Mouse (Mus musculus): ENCODE data around the gene Foxd2. TPM values are rescaled to one million over a fixed set of nuclear protein-coding genes. Genes with fewer than 3 reads are reported as not detected.
A peak's percentile ranks its signal among the peaks of the same experiment; 100 is the strongest.

Foxd2 gene
- total RNA-seq, 2 experiments from 2014 or later = 0.42 to 0.72 TPM

DNA sequence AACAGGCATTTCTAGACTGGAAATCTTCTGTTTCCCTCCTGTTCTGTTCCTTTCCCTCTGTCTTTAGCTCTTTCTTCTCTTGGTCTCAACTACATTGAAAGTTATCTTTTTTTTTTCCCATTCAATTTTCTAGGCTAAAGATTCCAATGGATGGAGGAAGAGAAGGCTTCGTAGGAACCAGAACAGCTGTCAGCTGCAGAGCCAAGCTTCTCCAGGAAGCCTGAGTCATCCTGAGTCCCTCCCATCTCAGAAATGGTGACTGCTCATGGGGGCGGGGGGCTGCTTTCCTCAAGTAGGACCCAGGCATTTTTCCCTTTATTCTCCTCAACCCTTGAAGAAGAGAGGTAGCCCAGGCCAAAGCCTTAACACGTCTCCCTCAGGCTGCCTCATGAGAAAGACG is 7.4 kb upstream of the Foxd2 start:
- DNase-seq = no peak
- intact Hi-C loops (cut with DNase I; ENCODE audit: low total_unique reads) = loop anchor here (2.0 kb wide), 1 partner anchor 31 kb away; no protein-coding TSS in a partner anchor

DNA sequence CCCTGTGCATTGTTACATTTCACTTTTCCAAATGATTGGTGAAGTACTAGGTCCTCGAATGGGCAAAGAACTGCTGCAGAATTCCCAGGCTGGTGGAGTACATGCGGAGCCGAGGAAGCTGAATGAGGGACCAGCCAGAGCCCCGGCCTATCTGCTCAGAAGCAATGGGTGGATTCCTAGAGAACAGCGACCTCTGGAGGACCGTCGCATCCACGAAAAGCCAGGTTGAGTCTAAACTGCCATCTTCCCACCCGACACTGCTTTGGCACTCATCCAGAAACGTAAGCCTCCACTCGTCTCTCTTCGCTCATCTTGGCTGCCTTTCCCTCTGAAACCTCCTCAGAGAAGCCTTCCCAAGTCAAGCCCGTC is 4.9 kb upstream of the Foxd2 start:
- intact Hi-C loops (cut with DNase I; ENCODE audit: low total_unique reads) = no loop called here
- peak; percentile 51 for DNase-seq

DNA sequence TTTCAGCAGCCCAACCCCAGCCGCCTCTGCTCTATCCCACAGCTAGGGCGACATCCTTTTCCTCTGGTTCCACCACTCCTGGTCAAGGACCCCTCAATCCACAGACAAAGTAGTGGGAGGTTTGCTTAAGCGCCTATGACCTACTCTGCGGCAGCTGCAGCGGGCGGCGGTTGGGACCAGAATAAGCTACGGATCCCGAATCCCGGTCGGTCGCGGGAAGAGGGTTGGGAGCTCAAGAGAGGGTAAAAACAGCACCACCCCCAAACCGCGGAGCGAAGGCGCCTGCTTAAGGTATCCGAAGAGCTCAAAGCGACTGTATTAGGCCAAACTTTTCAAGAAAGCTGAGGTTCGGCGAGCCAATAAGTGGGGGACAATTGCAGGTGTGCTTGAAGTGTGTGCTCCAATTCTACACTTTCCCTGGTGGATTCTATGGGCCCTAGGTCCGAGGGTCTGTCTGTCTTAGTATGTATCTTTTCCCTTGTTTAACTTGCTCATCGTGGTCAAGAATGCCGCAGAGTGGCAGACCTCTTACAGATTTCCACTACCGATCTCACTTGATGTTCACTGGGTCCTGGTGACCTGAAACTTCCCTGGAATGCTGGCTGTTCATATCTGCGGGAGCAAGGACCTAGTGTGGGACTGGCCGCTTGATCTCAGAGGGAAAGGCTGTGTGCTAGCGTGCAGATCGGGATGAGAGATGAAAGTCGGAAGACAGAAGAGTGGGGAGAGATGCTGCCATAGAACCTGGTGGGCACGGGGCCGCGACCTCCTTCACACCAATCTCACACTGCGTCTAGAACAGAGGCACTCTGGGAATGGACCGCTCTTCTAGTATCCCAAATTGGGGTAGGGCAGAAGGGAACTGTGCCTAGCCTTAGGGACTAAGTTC is 4.3 kb upstream of the Foxd2 start:
- intact Hi-C loops (cut with DNase I; ENCODE audit: low total_unique reads) = no loop called here
- no peak for DNase-seq

DNA sequence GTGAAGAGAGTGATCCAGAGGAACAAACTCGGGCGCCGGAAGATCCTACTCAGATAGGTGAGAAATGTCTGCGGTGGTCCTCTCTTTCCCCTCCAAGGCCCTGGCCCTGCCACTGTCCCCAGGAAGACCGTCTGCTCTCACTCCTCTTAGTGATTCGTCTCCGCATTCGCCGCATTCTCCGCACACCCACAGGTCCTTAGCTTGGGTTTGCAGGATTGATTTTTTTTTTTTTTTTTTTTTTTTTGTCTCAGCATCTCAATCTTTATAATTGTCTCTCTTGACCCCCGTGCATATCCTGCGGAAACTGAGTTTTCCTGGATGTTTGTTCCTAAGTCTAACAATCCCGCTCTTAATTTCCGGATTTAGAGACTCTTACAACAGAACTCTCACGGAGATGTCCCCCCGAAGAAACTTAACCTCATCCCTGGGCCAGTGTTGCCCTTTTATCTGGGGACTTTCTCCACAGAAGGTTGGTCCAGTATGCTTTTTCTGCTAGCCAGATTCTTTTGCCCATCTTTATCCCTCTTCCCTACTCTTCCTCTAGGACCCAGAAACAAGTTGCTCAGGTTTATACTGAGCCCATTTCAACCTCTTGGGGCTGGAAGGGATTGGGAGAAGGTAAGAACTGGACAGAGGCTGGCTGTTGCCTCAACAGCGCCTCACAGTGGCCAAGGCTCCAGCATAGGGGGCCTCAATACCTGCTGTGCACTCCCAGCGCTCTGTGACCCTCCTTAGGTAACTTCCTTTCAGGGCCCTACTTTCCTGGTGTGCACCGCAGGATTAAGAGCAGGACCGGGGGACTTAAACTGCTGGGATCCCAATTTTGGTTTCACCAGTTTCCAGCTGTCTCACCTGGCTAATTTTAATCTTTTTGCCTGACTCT is 1.2 kb upstream of the Foxd2 start:
- intact Hi-C loops (cut with DNase I; ENCODE audit: low total_unique reads) = loop anchor here (5.0 kb wide), 1 partner anchor 243 kb away; no protein-coding TSS in a partner anchor
- DNase-seq = peak; percentile 22

DNA sequence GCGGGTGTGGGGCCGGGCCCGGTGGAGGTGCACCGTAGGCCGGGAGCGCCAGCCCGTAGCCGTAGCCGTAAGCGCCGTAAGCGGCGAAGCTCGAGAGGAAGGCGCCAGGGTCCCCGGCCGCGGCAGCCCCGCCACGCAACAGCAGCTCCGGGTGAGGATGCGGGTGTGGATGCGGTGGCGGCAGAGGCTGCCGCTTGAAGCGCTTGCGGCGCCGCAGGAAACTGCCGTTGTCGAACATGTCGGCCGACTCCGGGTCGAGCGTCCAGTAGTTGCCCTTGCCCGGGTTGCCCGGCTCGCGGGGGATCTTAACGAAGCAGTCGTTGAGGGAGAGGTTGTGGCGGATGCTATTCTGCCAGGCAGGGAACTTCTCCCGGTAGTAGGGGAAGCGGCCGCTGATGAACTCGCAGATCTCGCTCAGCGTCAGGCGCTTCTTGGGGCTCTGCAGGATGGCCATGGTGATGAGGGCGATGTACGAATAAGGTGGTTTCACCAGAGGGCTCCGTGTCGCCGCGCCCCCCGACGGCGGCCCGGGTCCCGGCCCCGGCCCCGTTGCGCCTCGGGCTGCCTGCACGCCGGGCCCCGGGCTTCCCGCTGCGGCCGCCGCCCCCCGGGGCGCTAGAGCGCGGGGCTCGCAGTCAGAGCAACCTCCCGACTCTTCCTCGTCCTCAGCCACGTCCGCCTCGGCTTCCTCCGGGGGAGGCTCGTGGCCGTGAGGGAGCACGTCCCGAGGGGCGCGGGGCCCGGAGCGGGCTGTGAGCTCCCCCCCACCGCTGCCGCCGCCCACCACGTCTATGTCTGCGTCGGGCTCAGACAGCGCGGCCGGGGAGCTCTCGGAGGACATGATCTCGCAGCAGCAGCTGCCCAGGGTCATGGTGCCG is 483 bp downstream of the Foxd2 start:
- intact Hi-C loops (cut with DNase I; ENCODE audit: low total_unique reads) = loop anchor here (5.0 kb wide), 1 partner anchor 241 kb away; no protein-coding TSS in a partner anchor
- DNase-seq = peak; percentile 22

DNA sequence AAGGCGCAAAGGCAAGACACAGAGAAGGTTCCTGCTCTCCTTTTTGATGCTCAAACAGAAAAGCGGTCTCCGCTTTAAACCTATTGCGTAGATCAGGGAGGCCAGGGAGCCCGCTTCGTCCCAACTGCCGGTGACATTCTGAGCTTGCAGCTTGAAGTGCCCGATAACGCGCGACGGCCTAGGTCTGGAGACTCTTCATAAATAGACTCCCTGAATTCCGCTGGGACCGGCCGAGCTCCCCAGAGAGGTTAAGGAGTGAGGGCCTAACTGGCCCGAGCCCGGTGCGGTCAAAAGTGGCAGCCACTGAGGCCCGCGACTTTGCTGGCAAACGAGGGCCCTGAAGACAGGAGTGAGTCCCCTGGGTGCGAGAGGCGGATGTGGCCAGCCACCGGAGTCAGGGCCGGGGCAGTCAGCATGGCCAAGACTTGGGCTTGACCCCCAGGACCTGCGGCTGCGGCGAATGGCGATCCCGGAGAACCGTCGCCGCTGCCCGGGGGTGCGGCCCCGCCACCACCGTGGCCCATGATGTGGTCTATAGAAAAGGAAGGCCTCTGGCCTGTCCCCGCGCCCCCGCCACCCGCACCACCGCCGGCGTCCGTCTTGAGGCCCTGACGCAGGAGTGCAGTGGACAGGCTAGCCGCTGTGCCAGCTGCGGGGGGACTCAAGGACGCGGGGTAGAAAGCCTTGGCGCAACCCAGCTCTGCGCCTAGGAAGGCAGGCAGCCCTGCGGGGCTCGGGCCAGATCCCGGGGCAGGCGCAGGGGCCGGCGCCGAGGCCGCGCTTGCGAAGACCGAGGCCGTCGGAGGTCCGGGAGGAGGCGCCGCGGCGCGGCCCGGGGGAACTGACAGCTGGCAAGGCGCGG is 1.4 kb downstream of the Foxd2 start:
- peak; percentile 17 for DNase-seq
- intact Hi-C loops (cut with DNase I; ENCODE audit: low total_unique reads) = loop anchor here (5.0 kb wide), 1 partner anchor 240 kb away; no protein-coding TSS in a partner anchor

DNA sequence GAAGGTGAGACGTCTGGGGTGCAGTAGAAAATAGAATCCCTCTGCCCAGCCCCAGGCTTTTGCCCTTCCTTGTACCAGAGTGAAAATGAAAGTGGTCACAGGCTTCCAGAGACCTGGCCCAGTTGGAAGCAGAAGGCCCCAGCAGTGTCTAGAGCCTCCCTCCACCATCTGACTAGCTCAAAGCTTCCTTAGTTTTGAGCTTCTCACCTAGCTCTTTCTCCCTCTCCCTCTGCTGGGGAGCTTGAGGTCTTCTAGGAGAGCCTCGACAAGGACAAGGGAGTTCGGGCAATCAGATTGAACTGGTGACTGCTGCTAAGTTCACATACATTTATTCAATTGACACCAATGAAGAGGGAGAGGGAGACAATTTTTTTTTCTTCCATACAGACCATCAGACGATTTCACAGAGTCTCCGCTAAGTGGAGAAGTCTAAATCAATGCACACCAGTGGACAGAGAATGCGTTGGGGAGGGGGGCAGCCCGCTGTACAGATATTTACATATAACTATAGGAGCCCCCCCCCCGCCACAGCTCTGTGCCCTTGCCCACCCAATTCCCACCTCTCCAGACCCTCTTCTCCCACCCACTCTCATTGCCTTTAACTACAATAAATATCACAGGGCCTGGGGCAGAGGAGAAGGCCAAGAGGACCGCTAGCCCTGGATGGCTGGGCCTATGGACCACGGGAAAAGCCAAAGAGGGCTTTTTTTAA is 2.5 kb downstream of the Foxd2 start:
- intact Hi-C loops (cut with DNase I; ENCODE audit: low total_unique reads) = loop anchor here (5.0 kb wide), 1 partner anchor 239 kb away; no protein-coding TSS in a partner anchor
- no peak for DNase-seq

DNA sequence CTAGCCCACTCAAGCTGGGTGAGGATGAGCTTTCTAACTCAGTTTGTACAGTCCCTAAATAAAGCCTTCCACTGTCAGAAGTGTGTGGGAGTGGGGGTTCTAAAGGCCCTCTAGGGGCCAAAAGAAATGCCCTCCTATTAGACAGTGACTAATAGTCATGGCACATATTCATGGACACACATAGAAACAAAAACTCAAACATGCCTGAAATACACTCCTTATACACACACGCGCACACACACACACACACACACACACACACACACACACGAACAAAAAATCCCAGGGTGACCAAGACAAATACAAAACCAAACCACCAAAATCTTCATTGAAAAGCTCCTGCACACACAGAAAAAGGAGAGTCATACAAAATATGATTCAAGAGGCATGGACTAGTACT is 3.2 kb downstream of the Foxd2 start:
- DNase-seq = no peak
- intact Hi-C loops (cut with DNase I; ENCODE audit: low total_unique reads) = loop anchor here (5.0 kb wide), 1 partner anchor 238 kb away; no protein-coding TSS in a partner anchor

DNA sequence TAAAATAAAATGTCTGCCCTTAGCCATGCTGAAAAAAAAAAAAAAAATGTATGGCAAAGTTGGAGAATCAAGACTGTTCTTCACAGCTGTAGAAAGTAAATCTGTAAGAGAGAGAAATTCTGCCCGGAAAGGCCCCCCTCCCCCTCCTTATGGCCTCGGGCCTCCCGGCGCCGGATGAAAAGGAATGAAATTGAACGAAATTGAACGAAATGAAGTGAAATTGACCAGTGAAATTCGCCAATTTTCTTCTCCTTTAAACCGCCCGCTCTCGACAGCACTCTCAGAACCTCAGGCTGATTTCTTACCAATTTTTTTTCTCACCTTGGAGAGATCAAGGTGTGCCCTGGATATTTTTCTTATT is 5.3 kb downstream of the Foxd2 start:
- intact Hi-C loops (cut with DNase I; ENCODE audit: low total_unique reads) = no loop called here

DNA sequence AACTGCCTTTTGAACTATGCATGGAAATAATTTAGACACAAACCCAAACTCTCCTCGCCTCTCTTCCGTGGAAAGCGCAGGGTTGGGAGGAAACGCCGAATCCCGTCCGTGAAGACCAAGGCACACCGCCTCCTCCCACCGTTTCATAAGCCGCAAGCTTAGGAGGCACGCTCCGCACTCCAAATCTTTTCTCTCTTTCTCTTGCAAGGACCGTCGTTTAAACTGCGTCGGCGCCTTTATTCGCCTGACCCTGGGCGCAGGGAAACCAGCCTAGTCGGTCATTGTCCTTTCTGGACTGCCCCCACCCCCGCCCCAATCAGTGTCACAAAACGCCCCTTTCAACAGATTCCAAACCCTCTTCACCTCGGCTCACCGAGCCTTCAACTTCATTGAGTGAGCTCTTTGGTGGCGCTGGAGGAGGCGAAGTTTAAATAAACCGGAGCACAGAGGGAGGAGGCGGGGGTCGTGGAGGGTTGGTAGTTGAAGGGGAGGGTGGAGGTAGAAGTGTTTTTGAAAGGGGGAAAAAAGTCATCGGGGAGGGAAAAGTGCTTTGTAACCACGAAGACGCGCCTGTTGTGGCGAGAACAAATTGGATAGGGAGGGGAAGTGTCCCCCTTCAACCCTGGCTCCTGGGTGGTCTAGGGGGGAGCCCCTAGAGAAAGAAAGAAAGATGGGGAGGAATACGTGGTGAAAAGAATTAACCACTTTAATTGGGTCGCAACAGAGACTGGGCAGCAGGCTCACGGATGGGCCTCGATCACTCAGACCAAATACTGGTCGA is 5.8 kb downstream of the Foxd2 start:
- DNase-seq = no peak
- intact Hi-C loops (cut with DNase I; ENCODE audit: low total_unique reads) = no loop called here

More for the DNA sequence above, 5.3 kb downstream of the Foxd2 start:
- DNase-seq = no peak

DNA sequence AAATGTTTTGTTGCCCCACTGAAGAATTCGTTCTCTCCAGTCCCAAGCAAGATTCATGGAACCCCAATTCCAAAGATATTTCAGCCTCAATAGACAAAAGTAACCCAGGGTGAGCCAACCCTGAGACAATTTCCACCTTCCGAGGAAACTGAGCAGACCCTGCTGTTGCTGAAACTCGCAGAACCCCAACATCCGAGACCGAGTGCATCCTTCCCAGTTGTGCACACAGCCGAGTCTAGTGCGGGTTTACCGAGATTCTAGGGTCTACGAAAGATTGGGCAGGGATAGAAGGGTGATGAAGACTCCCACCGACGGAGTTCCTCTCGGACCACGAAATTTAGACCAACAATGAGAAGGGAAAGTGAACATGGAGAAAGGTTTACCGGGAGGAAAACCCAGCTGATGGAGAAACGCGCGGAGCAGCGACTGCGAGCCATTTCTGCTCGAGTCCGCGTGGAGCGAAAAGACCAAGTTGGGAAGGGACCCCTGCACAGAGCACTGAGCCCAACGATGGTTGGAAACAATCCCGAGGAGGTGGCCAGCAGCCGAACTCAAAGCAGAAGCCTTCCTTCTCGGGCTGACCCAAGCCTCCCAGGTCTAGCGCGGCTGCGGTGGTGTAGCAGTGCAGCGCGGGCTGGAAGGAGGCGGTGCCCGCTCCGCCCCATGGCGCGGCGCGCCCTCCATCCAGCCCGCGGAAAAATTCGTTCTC is 6.9 kb downstream of the Foxd2 start:
- DNase-seq = no peak
- intact Hi-C loops (cut with DNase I; ENCODE audit: low total_unique reads) = no loop called here

DNA sequence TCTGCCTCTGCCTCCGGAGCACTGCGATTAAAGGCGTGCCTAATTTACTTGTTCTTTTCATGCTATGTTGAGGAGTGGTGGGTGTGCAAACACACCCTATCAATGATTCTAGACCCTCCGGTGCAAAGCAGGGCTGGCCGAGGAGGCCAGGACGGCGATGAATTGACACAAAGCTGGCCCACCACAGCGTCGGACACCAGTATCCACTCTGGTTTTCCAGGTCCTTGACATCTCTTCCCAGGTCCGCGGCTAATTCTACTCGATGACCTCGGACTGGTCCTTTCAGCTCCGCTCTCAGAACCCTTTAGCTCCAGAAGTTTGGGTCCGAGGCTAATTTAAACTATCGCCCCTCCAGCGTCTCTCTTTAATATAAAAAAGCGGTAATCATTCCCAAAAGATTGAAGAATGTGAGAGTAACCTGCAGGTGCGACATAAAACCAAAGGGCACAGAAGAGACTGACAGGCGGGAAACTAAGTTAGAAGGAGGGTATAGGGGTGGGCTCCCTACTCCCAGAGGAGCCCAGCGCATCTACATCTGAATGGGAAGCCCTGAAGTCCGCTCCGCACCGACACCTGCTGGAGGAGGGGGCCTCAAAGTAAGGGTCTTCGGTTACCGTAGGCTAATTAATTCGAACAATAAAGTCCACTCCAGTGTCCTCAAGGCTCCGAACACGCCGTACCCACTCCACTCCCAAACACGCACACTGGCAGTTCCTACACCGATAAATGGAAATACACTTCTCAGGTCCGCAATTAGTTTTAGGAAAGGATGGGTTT is 7.6 kb downstream of the Foxd2 start:
- intact Hi-C loops (cut with DNase I; ENCODE audit: low total_unique reads) = no loop called here

DNA sequence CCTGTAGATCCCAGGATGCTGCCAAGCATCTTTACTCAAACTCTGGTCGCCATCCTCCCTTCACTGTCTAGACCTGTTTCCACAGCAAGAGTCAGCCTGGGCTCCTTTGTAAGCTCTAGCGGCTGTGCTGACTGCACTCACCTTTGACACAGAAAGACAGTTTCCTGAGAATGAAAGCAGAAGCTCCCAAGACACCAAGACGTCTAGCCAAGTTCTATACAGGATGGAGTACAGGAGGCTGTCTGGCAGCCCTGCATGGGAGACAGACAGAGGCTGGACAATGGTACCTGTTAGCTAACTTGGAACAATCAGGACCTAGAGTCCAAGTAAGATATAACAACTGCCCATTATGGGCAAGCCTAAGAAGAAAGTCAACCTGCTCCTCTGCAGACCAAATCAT is 8.8 kb downstream of the Foxd2 start:
- intact Hi-C loops (cut with DNase I; ENCODE audit: low total_unique reads) = no loop called here

More for the DNA sequence above, 7.6 kb downstream of the Foxd2 start:
- DNase-seq = no peak

DNA sequence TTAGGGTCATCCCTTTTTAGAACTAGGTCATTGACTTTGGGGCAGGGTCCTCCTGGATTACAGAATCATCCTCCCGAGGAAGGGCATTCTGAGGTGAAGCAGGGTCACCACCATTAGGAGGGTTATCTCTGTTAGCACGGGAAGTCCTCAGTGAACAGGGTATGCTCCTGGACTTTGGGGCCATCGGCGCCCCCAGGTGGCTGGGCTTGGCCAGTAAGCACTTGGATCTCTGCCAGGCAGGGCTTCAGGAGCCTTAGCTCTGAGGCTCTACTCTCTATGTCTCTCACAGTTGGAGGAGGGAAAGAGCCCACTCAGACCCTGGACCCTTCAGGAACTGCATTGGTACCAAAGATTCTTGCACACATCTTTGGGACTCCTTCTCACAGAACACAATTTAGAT is 10.8 kb downstream of the Foxd2 start:
- intact Hi-C loops (cut with DNase I; ENCODE audit: low total_unique reads) = no loop called here
- DNase-seq = peak; percentile 19

More for the DNA sequence above, 8.8 kb downstream of the Foxd2 start:
- DNase-seq = no peak

DNA sequence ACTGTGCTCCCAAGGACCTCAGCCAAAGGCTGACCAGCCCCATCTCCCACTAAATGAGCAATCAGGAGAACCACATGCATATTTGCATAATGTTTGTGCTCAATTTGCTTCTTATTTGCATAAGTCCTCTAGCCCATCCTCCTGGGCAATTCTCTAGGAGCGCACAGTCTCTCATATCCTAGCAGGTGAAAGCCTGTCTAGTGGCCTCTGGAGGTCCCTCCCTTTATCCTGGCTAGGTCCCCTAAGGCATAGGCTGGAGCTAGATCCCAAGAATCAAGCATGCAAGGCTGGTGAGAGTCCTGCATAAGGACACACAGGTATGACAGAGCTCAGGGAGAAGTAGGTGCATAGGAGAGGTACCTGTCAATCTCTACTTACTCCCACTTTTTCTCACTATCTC is 26.4 kb downstream of the Foxd2 start:
- no peak for DNase-seq
- intact Hi-C loops (cut with DNase I; ENCODE audit: low total_unique reads) = no loop called here

Measured in gastrocnemius, postnatal 14 days (tissue).